Mouse (Mus musculus): Measurements from ENCODE around the gene Lpp. TPM values are rescaled to one million over a fixed set of nuclear protein-coding genes. Genes with fewer than 3 reads are reported as not detected.

The Lpp gene
- total and polyA plus RNA-seq, 3 experiments = 7.7 to 25.1 (median 23.6) TPM

- Histone ChIP-seq H3K36me3 (ENCODE audit: control insufficient read depth, insufficient read depth, low read length) (peaks cover 8% of the 10 kb centered on the region), H3K9ac (ENCODE audit: low read depth, low read length) (no peak overlapping the region), H3K79me2 (replicated peaks; ENCODE audit: control insufficient read depth, insufficient read depth, low read length) (no peaks in the 10 kb centered on the region), H3K27ac (no peak overlapping the region), H3K27me3 (ENCODE audit: control insufficient read depth, insufficient read depth, low read length) (no peaks in the 10 kb centered on the region), H3K4me3 (no peak overlapping the region), H3K4me1 (ENCODE audit: control insufficient read depth, insufficient read depth, low read length) (peaks cover 18% of the 10 kb centered on the region)
- intact Hi-C loops (cut with DNase I) = loop anchor here (5.0 to 10.0 kb wide), 2 partner anchors 149 to 352 kb away; no protein-coding TSS in a partner anchor
- WGBS = 73% methylated on average over 3 of the region's 3 CpGs
- DNase-seq = no peak
- TF ChIP-seq POLR2A (IDR thresholded peaks at IDR 0.05; ENCODE audit: insufficient read depth, low read depth, low read length) (no peak), CTCF (IDR thresholded peaks at IDR 0.05) (no peak), EP300 (IDR thresholded peaks at IDR 0.05; ENCODE audit: insufficient read depth, low read depth, low read length) (no peak)
Measured at GRCm38 (mm10) chr16:24913021-24913420, 519.7 kb downstream of the Lpp start.

- peaks cover 18% of the 10 kb centered on the region for H3K4me1 ChIP-seq (ENCODE audit: control insufficient read depth, insufficient read depth, low read length)
- no peaks in the 10 kb centered on the region for H3K27me3 ChIP-seq (ENCODE audit: control insufficient read depth, insufficient read depth, low read length)
- intact Hi-C loops (cut with DNase I) = loop anchor here (5.0 to 10.0 kb wide), 2 partner anchors 148 to 351 kb away; no protein-coding TSS in a partner anchor
- 27% methylated on average over 7 of the region's 7 CpGs for WGBS
- no peak overlapping the region for H3K4me3 ChIP-seq
- peaks cover 8% of the 10 kb centered on the region for H3K36me3 ChIP-seq (ENCODE audit: control insufficient read depth, insufficient read depth, low read length)
- peak in 1 of 2 experiments; percentile 35 for DNase-seq
- no peak for TF ChIP-seq EP300 (IDR thresholded peaks at IDR 0.05; ENCODE audit: insufficient read depth, low read depth, low read length)
- no peak for TF ChIP-seq CTCF (IDR thresholded peaks at IDR 0.05)
- TF ChIP-seq POLR2A (IDR thresholded peaks at IDR 0.05; ENCODE audit: insufficient read depth, low read depth, low read length) = no peak
- no peak overlapping the region for H3K9ac ChIP-seq (ENCODE audit: low read depth, low read length)
- H3K79me2 ChIP-seq (replicated peaks; ENCODE audit: control insufficient read depth, insufficient read depth, low read length) = no peaks in the 10 kb centered on the region
- H3K27ac ChIP-seq = peak overlapping the region; percentile 62
Measured at GRCm38 (mm10) chr16:24913641-24914392, 520.5 kb downstream of the Lpp start.

GRCm38 (mm10) chr16:24914393-24914751 lies 521.1 kb downstream of the Lpp start:
- DNase-seq = peak; percentile 61 to 75
- H3K36me3 ChIP-seq (ENCODE audit: control insufficient read depth, insufficient read depth, low read length) = peaks cover 8% of the 10 kb centered on the region
- H3K4me3 ChIP-seq = no peak overlapping the region
- no peak overlapping the region for H3K9ac ChIP-seq (ENCODE audit: low read depth, low read length)
- intact Hi-C loops (cut with DNase I) = loop anchor here (5.0 to 10.0 kb wide), 2 partner anchors 148 to 350 kb away; no protein-coding TSS in a partner anchor
- TF ChIP-seq CTCF (IDR thresholded peaks at IDR 0.05) (no peak), EP300 (IDR thresholded peaks at IDR 0.05; ENCODE audit: insufficient read depth, low read depth, low read length) (0 out of 2 replicates have a peak, but pooled peaks have one; percentile 31)
- peaks cover 17% of the 10 kb centered on the region for H3K4me1 ChIP-seq (ENCODE audit: control insufficient read depth, insufficient read depth, low read length)
- H3K27ac ChIP-seq = peak overlapping the region; percentile 62
- H3K27me3 ChIP-seq (ENCODE audit: control insufficient read depth, insufficient read depth, low read length) = no peaks in the 10 kb centered on the region
- no peaks in the 10 kb centered on the region for H3K79me2 ChIP-seq (replicated peaks; ENCODE audit: control insufficient read depth, insufficient read depth, low read length)
- 17% methylated on average over 3 of the region's 3 CpGs for WGBS

- Histone ChIP-seq H3K27ac (no peak overlapping the region), H3K27me3 (ENCODE audit: control insufficient read depth, insufficient read depth, low read length) (no peaks in the 10 kb centered on the region), H3K4me3 (no peak overlapping the region), H3K4me1 (ENCODE audit: control insufficient read depth, insufficient read depth, low read length) (peaks cover 15% of the 10 kb centered on the region), H3K79me2 (replicated peaks; ENCODE audit: control insufficient read depth, insufficient read depth, low read length) (no peaks in the 10 kb centered on the region), H3K9ac (ENCODE audit: low read depth, low read length) (no peak overlapping the region), H3K36me3 (ENCODE audit: control insufficient read depth, insufficient read depth, low read length) (peaks cover 8% of the 10 kb centered on the region)
- intact Hi-C loops (cut with DNase I) = loop anchor here (10.0 kb wide), 1 partner anchor 349 kb away; no protein-coding TSS in a partner anchor
- 95% methylated on average over 4 of the region's 4 CpGs for WGBS
- TF ChIP-seq CTCF (IDR thresholded peaks at IDR 0.05) (no peak), POLR2A (IDR thresholded peaks at IDR 0.05; ENCODE audit: insufficient read depth, low read depth, low read length) (no peak), EP300 (IDR thresholded peaks at IDR 0.05; ENCODE audit: insufficient read depth, low read depth, low read length) (no peak)
- DNase-seq = no peak
Measured at GRCm38 (mm10) chr16:24915470-24915869, 522.2 kb downstream of the Lpp start.

- TF ChIP-seq EP300 (IDR thresholded peaks at IDR 0.05; ENCODE audit: insufficient read depth, low read depth, low read length) = no peak
- TF ChIP-seq POLR2A (IDR thresholded peaks at IDR 0.05; ENCODE audit: insufficient read depth, low read depth, low read length) = no peak
- TF ChIP-seq CTCF (IDR thresholded peaks at IDR 0.05) = no peak
- H3K4me3 ChIP-seq = no peak overlapping the region
- WGBS = 90% methylated on average over 11 of the region's 11 CpGs
- H3K79me2 ChIP-seq (replicated peaks; ENCODE audit: control insufficient read depth, insufficient read depth, low read length) = no peaks in the 10 kb centered on the region; the same call in 1 of the 2 replicates
- no peaks in the 10 kb centered on the region for H3K27me3 ChIP-seq (ENCODE audit: control insufficient read depth, insufficient read depth, low read length)
- H3K36me3 ChIP-seq (ENCODE audit: control insufficient read depth, insufficient read depth, low read length) = peaks cover 4% of the 10 kb centered on the region; the same call in 1 of the 2 replicates
- H3K4me1 ChIP-seq (ENCODE audit: control insufficient read depth, insufficient read depth, low read length) = peaks cover 1% of the 10 kb centered on the region
- H3K9ac ChIP-seq (ENCODE audit: low read depth, low read length) = no peak overlapping the region
- intact Hi-C loops (cut with DNase I) = loop anchor here (10.0 kb wide), 1 partner anchor 345 kb away; no protein-coding TSS in a partner anchor
- DNase-seq = no peak
- no peak overlapping the region for H3K27ac ChIP-seq
Measured at GRCm38 (mm10) chr16:24919349-24920012, 526.2 kb downstream of the Lpp start.
